Mouse (Mus musculus) neural tube, embryonic 12.5 days (tissue): ENCODE data around the gene Maats1. TPM values are rescaled to one million over a fixed set of nuclear protein-coding genes. Genes with fewer than 3 reads are reported as not detected.

Source experiments
- ATAC-seq: fragments of 200-750 bp; cut with Nextera tagmentation; 2 replicates; pipeline ENCODE4 v1.8.0; 2017; ENCODE audit warnings: low read depth, mild to moderate bottlenecking, moderate TSS enrichment, moderate library complexity; ENCODE audit not compliant: low FRiP score
- H3K27ac ChIP-seq: fragments of 300-500 bp; sonication (generic); 2 replicates; pipeline ENCODE4 v1.5.1; 2016
- H3K27me3 ChIP-seq: fragments of 300-500 bp; sonication (generic); replicated peaks from 2 replicates; pipeline ENCODE4 v1.6.1; 2016; ENCODE audit warnings: mild to moderate bottlenecking
- H3K36me3 ChIP-seq: fragments of 300-500 bp; sonication (generic); 2 replicates; pipeline ENCODE4 v1.6.1; 2016; ENCODE audit warnings: mild to moderate bottlenecking
- H3K4me1 ChIP-seq: fragments of 300-500 bp; sonication (generic); 2 replicates; pipeline ENCODE4 v1.6.1; 2016
- H3K4me2 ChIP-seq: fragments of 300-500 bp; sonication (generic); replicated peaks from 2 replicates; pipeline ENCODE4 v1.6.1; 2016; ENCODE audit warnings: mild to moderate bottlenecking
- H3K4me3 ChIP-seq: fragments of 300-500 bp; sonication (generic); 2 replicates; pipeline ENCODE4 v1.5.1; 2016
- H3K9ac ChIP-seq: fragments of 300-500 bp; sonication (generic); 2 replicates; pipeline ENCODE4 v1.6.1; 2016; ENCODE audit warnings: mild to moderate bottlenecking
- H3K9me3 ChIP-seq: fragments of 300-500 bp; sonication (generic); 2 replicates; pipeline ENCODE4 v1.6.1; 2016; ENCODE audit warnings: mild to moderate bottlenecking
- WGBS: fragments of 180-500 bp; shearing (Covaris S2); methylation state at CpG from one replicate; pipeline ENCODE4 v1.1.7; 2016; 5-methylcytosine and 5-hydroxymethylcytosine counted together
- polyA plus RNA-seq: library from polyadenylated mRNA; unstranded; fragments of >200 nt; fragmentation: Nextera tagmentation; extraction: Ambion mirVana; gene quantifications from 2 replicates; pipeline ENCODE4 v1.2.1, GENCODE M21; 2016

The Maats1 gene
- polyA plus RNA-seq, 1 experiment from 2014 or later = 0.25 TPM

GRCm38 (mm10) chr16:38306571-38307220 lies 35.2 kb downstream of the Maats1 start:
- ATAC-seq = peak; percentile 29; the same call in 1 of the 2 replicates
- no peaks in the 10 kb centered on the region for H3K27me3 ChIP-seq
- no peak overlapping the region for H3K9ac ChIP-seq
- H3K4me1 ChIP-seq = peaks cover 6% of the 10 kb centered on the region; the same call in 1 of the 2 replicates
- H3K9me3 ChIP-seq = no peaks in the 10 kb centered on the region
- no peak overlapping the region for H3K27ac ChIP-seq
- H3K4me2 ChIP-seq = no peak overlapping the region
- WGBS = 52% methylated on average over 18 of the region's 18 CpGs
- no peaks in the 10 kb centered on the region for H3K36me3 ChIP-seq
- no peak overlapping the region for H3K4me3 ChIP-seq

GRCm38 (mm10) chr16:38304460-38305194 lies 37.3 kb downstream of the Maats1 start:
- Histone ChIP-seq H3K4me1 (peaks cover 6% of the 10 kb centered on the region; the same call in 1 of the 2 replicates), H3K9me3 (no peaks in the 10 kb centered on the region), H3K27me3 (no peaks in the 10 kb centered on the region), H3K4me2 (no peak overlapping the region), H3K36me3 (no peaks in the 10 kb centered on the region), H3K9ac (no peak overlapping the region), H3K4me3 (no peak overlapping the region), H3K27ac (no peak overlapping the region)
- WGBS = 78% methylated on average over 17 of the region's 17 CpGs
- ATAC-seq = no peak

- Histone ChIP-seq H3K27me3 (no peaks in the 10 kb centered on the region), H3K9me3 (no peaks in the 10 kb centered on the region), H3K9ac (no peak overlapping the region), H3K4me2 (no peak overlapping the region), H3K27ac (no peak overlapping the region), H3K36me3 (no peaks in the 10 kb centered on the region), H3K4me1 (peaks cover 3% of the 10 kb centered on the region; the same call in 1 of the 2 replicates), H3K4me3 (no peak overlapping the region)
- no peak for ATAC-seq
- WGBS = 91% methylated on average over 13 of the region's 13 CpGs
These were observed 39.6 kb downstream of the Maats1 start for GRCm38 (mm10) chr16:38302367-38302766.

- Histone ChIP-seq H3K4me2 (no peak overlapping the region), H3K9me3 (no peaks in the 10 kb centered on the region), H3K4me1 (no peaks in the 10 kb centered on the region), H3K4me3 (no peak overlapping the region), H3K9ac (no peak overlapping the region), H3K27me3 (no peaks in the 10 kb centered on the region), H3K27ac (no peak overlapping the region), H3K36me3 (no peaks in the 10 kb centered on the region)
- 88% methylated on average over 6 of the region's 6 CpGs for WGBS
- no peak for ATAC-seq
These were observed 43.5 kb downstream of the Maats1 start for GRCm38 (mm10) chr16:38298410-38298809.

GRCm38 (mm10) chr16:38295349-38295930 lies 46.5 kb downstream of the Maats1 start:
- Histone ChIP-seq H3K4me1 (no peaks in the 10 kb centered on the region), H3K9ac (no peak overlapping the region), H3K4me3 (no peak overlapping the region), H3K4me2 (no peak overlapping the region), H3K9me3 (no peaks in the 10 kb centered on the region), H3K36me3 (no peaks in the 10 kb centered on the region), H3K27me3 (no peaks in the 10 kb centered on the region), H3K27ac (no peak overlapping the region)
- WGBS = 51% methylated on average over 5 of the region's 5 CpGs
- ATAC-seq = no peak

GRCm38 (mm10) chr16:38294685-38295348 lies 47.1 kb downstream of the Maats1 start, which contains the start of gene Nr1i2:
TSS of gene Nr1i2 (minus strand) at chr16:38294824.
- no peak for ATAC-seq
- 76% methylated on average over 7 of the region's 7 CpGs for WGBS
- Histone ChIP-seq H3K4me2 (no peak within 1 kb of the TSS), H3K4me1 (no peaks in the 10 kb centered on the region), H3K27me3 (no peaks in the 10 kb centered on the region), H3K9ac (no peak within 1 kb of the TSS), H3K27ac (no peak within 1 kb of the TSS), H3K4me3 (no peak within 1 kb of the TSS), H3K9me3 (no peaks in the 10 kb centered on the region), H3K36me3 (no peaks in the 10 kb centered on the region)

GRCm38 (mm10) chr16:38290151-38290550 lies 51.8 kb downstream of the Maats1 start:
- no peak overlapping the region for H3K4me2 ChIP-seq
- WGBS = 83% methylated on average over 2 of the region's 2 CpGs

GRCm38 (mm10) chr16:38288851-38289250 lies 53.1 kb downstream of the Maats1 start:
- Histone ChIP-seq H3K36me3 (no peaks in the 10 kb centered on the region), H3K4me2 (no peak overlapping the region), H3K4me1 (no peaks in the 10 kb centered on the region), H3K9me3 (no peaks in the 10 kb centered on the region), H3K4me3 (no peak overlapping the region), H3K27me3 (no peaks in the 10 kb centered on the region), H3K27ac (no peak overlapping the region), H3K9ac (no peak overlapping the region)
- no peak for ATAC-seq
- 37% methylated on average over 6 of the region's 6 CpGs for WGBS

More at GRCm38 (mm10) chr16:38290151-38290550, 51.8 kb downstream of the Maats1 start:
- no peak overlapping the region for H3K4me3 ChIP-seq
- H3K4me1 ChIP-seq = no peaks in the 10 kb centered on the region
- no peaks in the 10 kb centered on the region for H3K9me3 ChIP-seq
- ATAC-seq = no peak
- H3K27ac ChIP-seq = no peak overlapping the region
- no peak overlapping the region for H3K9ac ChIP-seq
- no peaks in the 10 kb centered on the region for H3K27me3 ChIP-seq
- no peaks in the 10 kb centered on the region for H3K36me3 ChIP-seq

- 93% methylated on average over 3 of the region's 3 CpGs for WGBS
- no peak overlapping the region for H3K4me2 ChIP-seq
- H3K4me3 ChIP-seq = no peak overlapping the region
- ATAC-seq = no peak
- no peaks in the 10 kb centered on the region for H3K36me3 ChIP-seq
- no peaks in the 10 kb centered on the region for H3K27me3 ChIP-seq
- no peak overlapping the region for H3K9ac ChIP-seq
- peaks cover 5% of the 10 kb centered on the region for H3K4me1 ChIP-seq
- no peak overlapping the region for H3K27ac ChIP-seq
- H3K9me3 ChIP-seq = no peaks in the 10 kb centered on the region
These were observed 54.2 kb downstream of the Maats1 start for GRCm38 (mm10) chr16:38287762-38288161.

GRCm38 (mm10) chr16:38287357-38287756 lies 54.6 kb downstream of the Maats1 start:
- no peak for ATAC-seq
- H3K27me3 ChIP-seq = no peaks in the 10 kb centered on the region
- no peak overlapping the region for H3K27ac ChIP-seq
- H3K4me1 ChIP-seq = peaks cover 5% of the 10 kb centered on the region
- 89% methylated on average over 6 of the region's 6 CpGs for WGBS
- H3K4me3 ChIP-seq = no peak overlapping the region
- H3K9ac ChIP-seq = no peak overlapping the region
- H3K4me2 ChIP-seq = no peak overlapping the region
- no peaks in the 10 kb centered on the region for H3K9me3 ChIP-seq
- no peaks in the 10 kb centered on the region for H3K36me3 ChIP-seq

- H3K27ac ChIP-seq = no peak overlapping the region
- no peak overlapping the region for H3K4me2 ChIP-seq
- no peaks in the 10 kb centered on the region for H3K9me3 ChIP-seq
- peaks cover 5% of the 10 kb centered on the region for H3K4me1 ChIP-seq
- WGBS = 86% methylated on average over 4 of the region's 4 CpGs
- H3K27me3 ChIP-seq = no peaks in the 10 kb centered on the region
- ATAC-seq = no peak
- H3K4me3 ChIP-seq = no peak overlapping the region
- no peaks in the 10 kb centered on the region for H3K36me3 ChIP-seq
- H3K9ac ChIP-seq = no peak overlapping the region
These were observed 55.4 kb downstream of the Maats1 start for GRCm38 (mm10) chr16:38286541-38286940.

GRCm38 (mm10) chr16:38285801-38286200 lies 56.1 kb downstream of the Maats1 start:
- ATAC-seq = no peak
- Histone ChIP-seq H3K4me3 (no peak overlapping the region), H3K4me1 (peaks cover 5% of the 10 kb centered on the region), H3K9ac (no peak overlapping the region), H3K4me2 (no peak overlapping the region), H3K36me3 (no peaks in the 10 kb centered on the region), H3K9me3 (no peaks in the 10 kb centered on the region), H3K27ac (no peak overlapping the region), H3K27me3 (no peaks in the 10 kb centered on the region)
- 80% methylated on average over 7 of the region's 7 CpGs for WGBS
